ENCODE assay signal across 8 mouse cellular contexts in genomic region chr17:56614391-56615135, GRCm38 (mm10). TPM values are rescaled to one million over a fixed set of nuclear protein-coding genes. Genes with fewer than 3 reads are reported as not detected.
A peak's percentile ranks its signal among the peaks of the same experiment; 100 is the strongest.
DNase-seq lines count a peak whose midpoint lies in the region; ATAC-seq and TF ChIP-seq lines count a peak whose summit lies in the region.

No protein-coding gene starts in this region.

- H3K27me3 ChIP-seq in cerebellum, adult 2 months (ENCODE audit: control insufficient read depth, insufficient read depth, low read length): no peaks in the 10 kb centered on the region
- no peaks in the 10 kb centered on the region for H3K27me3 ChIP-seq in embryonic facial prominence, embryonic 12.5 days
- H3K27me3 ChIP-seq in intestine, embryonic 16.5 days (replicated peaks; ENCODE audit: control insufficient read depth, insufficient read depth, low read length): no peaks in the 10 kb centered on the region
- H3K27me3 ChIP-seq in myocyte (ENCODE audit: control insufficient read depth, insufficient read depth, insufficient read length): no peaks in the 10 kb centered on the region

- no peak for ATAC-seq in embryonic facial prominence, embryonic 12.5 days (ENCODE audit: insufficient number of reproducible peaks, insufficient read depth, low FRiP score, low TSS enrichment)
- no peak for ATAC-seq in intestine, embryonic 16.5 days
- no peak for ATAC-seq in erythroid progenitor cell, adult 5-6 weeks (replicated peaks; ENCODE audit: low FRiP score, poor library complexity, severe bottlenecking)

- no peaks in the 10 kb centered on the region for H3K9me3 ChIP-seq in embryonic facial prominence, embryonic 12.5 days
- no peaks in the 10 kb centered on the region for H3K9me3 ChIP-seq in intestine, embryonic 16.5 days (ENCODE audit: control insufficient read depth, low read length)

- peak in 1 of 2 experiments; percentile 41 for DNase-seq in cerebellum, adult 2 months
- DNase-seq in cerebellum, postnatal 4 days (ENCODE audit: low spot score in 2 of 2): no peak
- DNase-seq in 416B (ENCODE audit: low read depth): peak; percentile 51
- no peak for DNase-seq in thymus, postnatal 36 days

- H3K9ac ChIP-seq in embryonic facial prominence, embryonic 12.5 days: peak overlapping the region; percentile 83
- peak overlapping the region; percentile 84 for H3K9ac ChIP-seq in intestine, embryonic 16.5 days (ENCODE audit: low read depth, low read length)

- peak overlapping the region; percentile 59 for H3ac ChIP-seq in myocyte (ENCODE audit: control insufficient read depth, insufficient read length)

- H3K36me3 ChIP-seq in embryonic facial prominence, embryonic 12.5 days: peaks cover 54% of the 10 kb centered on the region
- peaks cover 10% of the 10 kb centered on the region; the same call in 1 of the 2 replicates for H3K36me3 ChIP-seq in intestine, embryonic 16.5 days (ENCODE audit: control insufficient read depth, insufficient read depth, low read length)
- peaks cover 31% of the 10 kb centered on the region for H3K36me3 ChIP-seq in myocyte (ENCODE audit: control insufficient read depth, insufficient read depth)

- TF ChIP-seq POLR2A in cerebellum, adult 2 months (IDR thresholded peaks at IDR 0.05; ENCODE audit: borderline replicate concordance, insufficient read depth, low read length): no peak
- peak; percentile 54 for TF ChIP-seq POLR2A in myocyte (IDR thresholded peaks at IDR 0.05; ENCODE audit: insufficient read length, low read depth)

- TF ChIP-seq CTCF in cerebellum, adult 2 months (IDR thresholded peaks at IDR 0.05; ENCODE audit: borderline replicate concordance, insufficient read depth, low read depth, low read length): no peak

- peaks cover 13% of the 10 kb centered on the region for H3K4me1 ChIP-seq in cerebellum, adult 2 months (ENCODE audit: control insufficient read depth, insufficient read depth, low read length)
- H3K4me1 ChIP-seq in embryonic facial prominence, embryonic 12.5 days: peaks cover 23% of the 10 kb centered on the region
- peaks cover 24% of the 10 kb centered on the region for H3K4me1 ChIP-seq in intestine, embryonic 16.5 days (ENCODE audit: control insufficient read depth, insufficient read depth, low read length)

- WGBS in cerebellum, adult 2 months: 18% methylated on average over 14 of the region's 14 CpGs
- 33% methylated on average over 14 of the region's 14 CpGs for WGBS in embryonic facial prominence, embryonic 12.5 days
- 19% methylated on average over 14 of the region's 14 CpGs for WGBS in intestine, embryonic 16.5 days

- peaks cover 43% of the 10 kb centered on the region for H3K79me2 ChIP-seq in myocyte (ENCODE audit: control insufficient read depth, insufficient read depth)

- no peak overlapping the region for H3K27ac ChIP-seq in cerebellum, adult 2 months (ENCODE audit: insufficient read depth, low read length)
- H3K27ac ChIP-seq in embryonic facial prominence, embryonic 12.5 days: no peak overlapping the region
- peak overlapping the region; percentile 45 for H3K27ac ChIP-seq in intestine, embryonic 16.5 days (ENCODE audit: low read length)

- peak overlapping the region; percentile 88 for H3K4me3 ChIP-seq in cerebellum, adult 2 months (replicated peaks; ENCODE audit: insufficient read depth, low read depth, low read length)
- peak overlapping the region; percentile 68 for H3K4me3 ChIP-seq in embryonic facial prominence, embryonic 12.5 days
- H3K4me3 ChIP-seq in intestine, embryonic 16.5 days (ENCODE audit: low read length): peak overlapping the region; percentile 73
- peak overlapping the region; percentile 73 for H3K4me3 ChIP-seq in myocyte

- H3K4me2 ChIP-seq in embryonic facial prominence, embryonic 12.5 days (replicated peaks): peak overlapping the region; percentile 96
- peak overlapping the region; percentile 92 for H3K4me2 ChIP-seq in intestine, embryonic 16.5 days (ENCODE audit: low read depth, low read length)
- H3K4me2 ChIP-seq in myocyte (ENCODE audit: low read depth): peak overlapping the region; percentile 95

TF ChIP-seq in myocyte, 11 proteins besides CTCF, POLR2A, EP300 and RAD21:
- TF ChIP-seq REST (IDR thresholded peaks at IDR 0.05; ENCODE audit: insufficient read depth, insufficient read length): no peak
- peak; percentile 68 for TF ChIP-seq POLR2AphosphoS2 (IDR thresholded peaks at IDR 0.05; ENCODE audit: insufficient read length, low read depth)
- TF ChIP-seq E2F4 (IDR thresholded peaks at IDR 0.05; ENCODE audit: insufficient read depth): no peak

RNA-seq across cellular contexts. Expression of gene Rpl36, which starts 1.3 kb away (rescaled TPM):
- polyA plus RNA-seq in cerebellum, adult 2 months (2012; rRNA removed): 1,004 and 1,008 TPM in 2 replicates
- 1,591 and 1,618 TPM in 2 replicates for polyA plus RNA-seq in embryonic facial prominence, embryonic 12.5 days (2016; fragmentation: Nextera tagmentation; extraction: Ambion mirVana)
- 1,705 and 1,833 TPM in 2 replicates for polyA plus RNA-seq in intestine, embryonic 16.5 days (2015; fragmentation: Nextera tagmentation; extraction: Ambion mirVana)
- 3,746 TPM for polyA plus RNA-seq in myocyte (2012; fragmentation: generic; extraction: Trizol)
- total RNA-seq in erythroid progenitor cell, adult 5-6 weeks (2015; ENCODE audit: low replicate concordance): 298 and 344 TPM in 2 replicates
- 203 and 323 TPM in 2 replicates for total RNA-seq in erythroid progenitor cell, adult 5-6 weeks (2017; ENCODE audit: low replicate concordance)

RNA-seq across cellular contexts. Expression of gene 2410015M20Rik, which starts 5.0 kb away (rescaled TPM):
- 154 and 169 TPM in 2 replicates for polyA plus RNA-seq in cerebellum, adult 2 months (2012; rRNA removed)
- 208 and 214 TPM in 2 replicates for polyA plus RNA-seq in embryonic facial prominence, embryonic 12.5 days (2016; fragmentation: Nextera tagmentation; extraction: Ambion mirVana)
- polyA plus RNA-seq in intestine, embryonic 16.5 days (2015; fragmentation: Nextera tagmentation; extraction: Ambion mirVana): 316 and 336 TPM in 2 replicates
- polyA plus RNA-seq in myocyte (2012; fragmentation: generic; extraction: Trizol): 587 TPM
- total RNA-seq in erythroid progenitor cell, adult 5-6 weeks (2015; ENCODE audit: low replicate concordance): 21.8 and 29.9 TPM in 2 replicates
- 20.7 and 33.0 TPM in 2 replicates for total RNA-seq in erythroid progenitor cell, adult 5-6 weeks (2017; ENCODE audit: low replicate concordance)

RNA-seq across cellular contexts. Expression of gene Lonp1, which starts 12.1 kb away (rescaled TPM):
- 86.0 and 88.7 TPM in 2 replicates for polyA plus RNA-seq in cerebellum, adult 2 months (2012; rRNA removed)
- polyA plus RNA-seq in embryonic facial prominence, embryonic 12.5 days (2016; fragmentation: Nextera tagmentation; extraction: Ambion mirVana): 66.0 and 66.9 TPM in 2 replicates
- 56.5 and 57.6 TPM in 2 replicates for polyA plus RNA-seq in intestine, embryonic 16.5 days (2015; fragmentation: Nextera tagmentation; extraction: Ambion mirVana)
- 278 TPM for polyA plus RNA-seq in myocyte (2012; fragmentation: generic; extraction: Trizol)
- total RNA-seq in erythroid progenitor cell, adult 5-6 weeks (2015; ENCODE audit: low replicate concordance): 3.6 and 4.2 TPM in 2 replicates
- total RNA-seq in erythroid progenitor cell, adult 5-6 weeks (2017; ENCODE audit: low replicate concordance): 9.5 and 15.0 TPM in 2 replicates

RNA-seq across cellular contexts. Expression of gene Catsperd, which starts 13.4 kb away (rescaled TPM):
- polyA plus RNA-seq in cerebellum, adult 2 months (2012; rRNA removed): 1.2 and 1.4 TPM in 2 replicates
- polyA plus RNA-seq in embryonic facial prominence, embryonic 12.5 days (2016; fragmentation: Nextera tagmentation; extraction: Ambion mirVana): 0.74 and 0.88 TPM in 2 replicates
- 0.55 and 0.81 TPM in 2 replicates for polyA plus RNA-seq in intestine, embryonic 16.5 days (2015; fragmentation: Nextera tagmentation; extraction: Ambion mirVana)
- polyA plus RNA-seq in myocyte (2012; fragmentation: generic; extraction: Trizol): 0.16 TPM
- not detected in 2 replicates for total RNA-seq in erythroid progenitor cell, adult 5-6 weeks (2015; ENCODE audit: low replicate concordance)
- total RNA-seq in erythroid progenitor cell, adult 5-6 weeks (2017; ENCODE audit: low replicate concordance): not detected in 2 replicates

RNA-seq across cellular contexts. Expression of gene Safb, which starts 29.9 kb away (rescaled TPM):
- 139 and 141 TPM in 2 replicates for polyA plus RNA-seq in cerebellum, adult 2 months (2012; rRNA removed)
- 152 and 157 TPM in 2 replicates for polyA plus RNA-seq in embryonic facial prominence, embryonic 12.5 days (2016; fragmentation: Nextera tagmentation; extraction: Ambion mirVana)
- 68.6 and 76.2 TPM in 2 replicates for polyA plus RNA-seq in intestine, embryonic 16.5 days (2015; fragmentation: Nextera tagmentation; extraction: Ambion mirVana)
- polyA plus RNA-seq in myocyte (2012; fragmentation: generic; extraction: Trizol): 58.9 TPM
- 120 and 141 TPM in 2 replicates for total RNA-seq in erythroid progenitor cell, adult 5-6 weeks (2015; ENCODE audit: low replicate concordance)
- total RNA-seq in erythroid progenitor cell, adult 5-6 weeks (2017; ENCODE audit: low replicate concordance): 189 and 314 TPM in 2 replicates
